Mouse (Mus musculus): ENCODE results near the gene Mylk2.

Gene Mylk2

DNA sequence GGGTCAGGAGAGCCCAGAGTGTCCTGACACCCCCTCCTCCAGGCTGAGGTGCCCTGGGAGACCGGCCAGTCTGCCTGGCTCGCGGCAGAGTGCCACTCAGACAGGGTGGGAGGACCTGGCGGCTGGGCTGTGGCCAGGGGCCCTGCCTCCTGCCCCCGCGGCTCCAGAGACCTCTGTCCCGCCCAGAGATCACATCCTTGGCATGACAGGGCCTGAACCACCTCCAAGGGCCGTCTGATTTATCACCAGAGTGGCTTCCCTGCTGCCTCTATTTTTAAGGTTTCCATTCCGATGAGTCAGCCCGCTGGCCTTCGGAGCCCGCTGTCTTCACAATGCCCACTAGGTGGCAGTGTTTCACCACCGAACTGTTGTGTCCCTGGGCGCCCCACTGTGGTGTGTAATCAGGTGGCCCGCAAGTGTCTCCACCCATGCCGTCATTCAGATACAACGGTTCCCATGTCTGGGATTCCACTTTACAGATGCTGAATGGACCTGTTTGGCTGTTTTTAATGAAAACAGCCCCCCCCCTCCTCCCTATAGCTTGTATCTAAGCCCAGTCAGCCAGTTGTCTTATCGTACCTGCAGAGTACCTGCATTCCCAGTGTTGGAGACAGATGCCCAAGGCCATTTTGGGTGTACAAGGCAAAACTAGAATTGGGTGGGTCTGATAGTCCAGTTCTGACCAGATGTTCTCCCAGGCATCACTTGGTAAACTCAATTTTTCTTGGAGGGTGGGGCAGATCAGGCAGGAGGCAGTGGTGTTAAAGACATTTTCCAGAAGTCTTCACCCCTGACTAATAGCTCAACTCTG lies 3.4 kb downstream of the Mylk2 start:
- peak; percentile 93 to 95 for DNase-seq (ENCODE audit: low spot score in 2 of 2)

DNA sequence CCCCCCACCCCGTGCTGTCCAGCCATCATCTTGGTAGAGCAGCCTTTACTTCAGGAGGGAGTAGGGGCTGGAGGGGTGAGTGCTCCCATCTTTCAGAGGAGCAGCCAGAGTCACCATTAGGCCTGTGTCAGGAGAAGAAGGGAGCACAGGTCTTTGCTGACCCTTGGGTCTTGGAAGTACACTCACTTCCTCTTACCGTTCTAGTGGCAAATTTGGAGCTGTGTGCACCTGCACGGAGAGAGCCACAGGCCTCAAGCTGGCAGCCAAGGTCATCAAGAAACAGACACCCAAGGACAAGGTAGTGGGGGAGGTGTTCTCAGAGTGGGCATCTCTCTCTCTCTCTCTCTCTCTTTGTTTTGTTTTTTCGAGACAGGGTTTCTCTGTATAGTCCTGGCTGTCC lies 4.3 kb downstream of the Mylk2 start:
- DNase-seq (ENCODE audit: low spot score in 2 of 2), result no peak

DNA sequence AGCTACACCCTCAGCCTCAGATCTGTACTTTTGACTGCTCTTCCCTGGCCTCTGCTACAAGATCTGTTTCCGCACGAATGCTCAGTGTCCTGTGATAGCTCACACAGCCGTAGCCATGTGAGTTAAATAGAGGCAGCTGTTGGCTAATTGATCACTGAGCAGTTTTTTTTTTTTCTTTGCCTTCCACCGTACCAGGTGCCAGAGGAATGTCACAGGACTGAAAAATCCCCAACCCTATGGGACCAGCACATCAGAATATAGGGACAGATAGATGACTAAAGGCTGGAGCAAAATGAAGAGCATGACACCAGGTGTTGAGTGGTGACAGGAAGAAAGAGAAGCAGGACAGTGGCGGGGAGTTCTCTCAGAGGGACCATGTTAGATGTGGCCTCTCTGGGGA lies 5.0 kb downstream of the Mylk2 start:
- no peak for DNase-seq (ENCODE audit: low spot score in 2 of 2)

DNA sequence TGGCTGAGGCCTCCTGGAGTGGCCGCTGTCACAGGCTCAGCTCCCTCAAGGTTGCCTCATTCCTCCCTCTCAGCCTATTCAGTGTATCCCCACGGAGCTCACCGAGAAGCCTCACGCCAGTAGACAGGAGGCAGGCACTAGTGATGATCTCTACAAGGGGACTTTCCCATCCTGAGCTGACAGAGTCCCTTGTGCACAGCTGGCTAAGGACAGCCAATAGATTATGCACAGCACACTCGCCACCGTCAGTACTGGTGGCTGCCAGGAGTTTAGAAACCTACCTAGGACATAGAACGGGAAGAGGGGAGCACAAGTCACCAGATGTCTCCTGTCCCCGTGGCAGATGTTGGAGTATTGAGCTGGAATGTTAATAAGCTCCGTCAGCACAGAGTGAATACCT lies 6.5 kb downstream of the Mylk2 start:
- DNase-seq (ENCODE audit: low spot score in 2 of 2), result no peak

DNA sequence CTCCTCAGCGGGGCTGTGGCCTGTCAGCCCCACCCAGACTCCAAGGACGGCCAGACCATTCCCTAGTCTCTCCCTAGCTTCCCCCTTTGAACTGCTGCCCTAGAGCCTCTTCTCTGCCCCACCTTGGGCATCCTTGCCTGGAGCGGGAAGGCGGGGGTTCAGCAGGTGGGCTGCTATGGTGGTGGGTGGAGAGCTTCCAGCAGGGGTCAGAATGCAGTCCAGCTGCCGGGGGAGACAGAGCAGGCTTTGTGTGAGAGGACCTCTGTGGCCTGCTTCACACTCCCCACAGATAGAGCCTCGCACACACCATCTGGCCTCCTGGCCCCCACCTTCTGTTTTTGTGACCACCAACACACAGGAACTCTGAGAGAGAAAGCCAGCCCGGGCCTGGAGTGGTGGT lies 11.2 kb downstream of the Mylk2 start:
- DNase-seq (ENCODE audit: low spot score in 2 of 2), result no peak

DNA sequence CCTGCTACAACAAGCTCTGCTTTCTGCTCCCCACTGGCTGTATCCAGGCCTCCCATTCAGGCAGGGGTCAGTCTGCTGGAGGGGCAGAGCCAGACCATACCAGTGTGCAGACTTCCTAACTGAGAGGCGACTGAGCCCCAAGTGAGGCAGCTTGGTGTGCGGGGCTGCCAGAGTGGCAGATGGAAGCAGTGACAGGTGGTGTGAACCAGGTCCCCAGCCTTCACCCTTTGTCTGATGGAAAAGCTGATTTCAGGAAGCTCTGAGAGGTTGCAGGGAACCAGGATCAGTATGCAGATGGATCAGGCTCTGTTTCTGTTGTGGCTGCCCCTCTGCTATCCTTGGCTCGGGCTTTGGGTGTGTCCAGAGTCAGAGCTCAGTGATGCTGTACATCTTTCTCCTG lies 12.5 kb downstream of the Mylk2 start:
- no peak for DNase-seq (ENCODE audit: low spot score in 2 of 2)

DNA sequence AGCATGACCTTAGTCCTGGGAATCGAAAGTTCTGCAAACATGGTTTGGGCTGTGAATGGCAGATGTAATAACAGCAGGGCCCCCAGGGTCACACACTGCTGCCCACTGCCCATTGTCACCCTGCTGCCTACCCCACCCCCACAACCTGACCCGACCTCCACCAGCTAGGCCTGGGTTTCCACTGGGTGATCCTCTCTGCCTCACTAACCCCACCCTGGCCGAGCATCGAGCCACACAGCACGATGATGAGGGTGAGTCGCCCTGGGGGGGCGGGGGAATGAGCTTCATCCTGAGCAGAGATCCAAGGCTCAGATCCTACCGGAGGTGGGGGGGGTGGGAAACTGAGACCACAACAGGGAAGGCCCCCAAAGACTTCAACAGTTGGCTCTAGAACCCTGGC lies 13.0 kb downstream of the Mylk2 start:
- no peak for DNase-seq (ENCODE audit: low spot score in 2 of 2)

DNA sequence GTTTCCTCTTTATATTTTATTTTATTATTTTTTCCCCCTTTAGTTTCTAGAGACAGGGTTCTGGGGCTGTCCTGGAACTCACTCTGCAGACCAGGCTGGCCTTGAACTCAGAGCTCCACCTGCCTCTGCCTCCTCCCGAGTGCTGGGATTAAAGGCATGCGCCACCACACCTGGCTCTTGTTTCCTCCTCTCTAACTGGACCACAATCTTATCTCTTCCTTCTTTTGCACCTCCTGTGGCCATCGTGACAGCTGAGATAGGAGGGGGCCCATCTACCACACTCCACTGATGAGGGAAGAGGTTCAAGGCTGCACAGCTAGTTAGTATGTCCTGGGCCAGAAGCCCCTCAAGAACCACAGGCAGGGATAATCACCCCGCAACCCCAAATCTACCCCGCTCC lies 13.4 kb downstream of the Mylk2 start:
- no peak for DNase-seq (ENCODE audit: low spot score in 2 of 2)

DNA sequence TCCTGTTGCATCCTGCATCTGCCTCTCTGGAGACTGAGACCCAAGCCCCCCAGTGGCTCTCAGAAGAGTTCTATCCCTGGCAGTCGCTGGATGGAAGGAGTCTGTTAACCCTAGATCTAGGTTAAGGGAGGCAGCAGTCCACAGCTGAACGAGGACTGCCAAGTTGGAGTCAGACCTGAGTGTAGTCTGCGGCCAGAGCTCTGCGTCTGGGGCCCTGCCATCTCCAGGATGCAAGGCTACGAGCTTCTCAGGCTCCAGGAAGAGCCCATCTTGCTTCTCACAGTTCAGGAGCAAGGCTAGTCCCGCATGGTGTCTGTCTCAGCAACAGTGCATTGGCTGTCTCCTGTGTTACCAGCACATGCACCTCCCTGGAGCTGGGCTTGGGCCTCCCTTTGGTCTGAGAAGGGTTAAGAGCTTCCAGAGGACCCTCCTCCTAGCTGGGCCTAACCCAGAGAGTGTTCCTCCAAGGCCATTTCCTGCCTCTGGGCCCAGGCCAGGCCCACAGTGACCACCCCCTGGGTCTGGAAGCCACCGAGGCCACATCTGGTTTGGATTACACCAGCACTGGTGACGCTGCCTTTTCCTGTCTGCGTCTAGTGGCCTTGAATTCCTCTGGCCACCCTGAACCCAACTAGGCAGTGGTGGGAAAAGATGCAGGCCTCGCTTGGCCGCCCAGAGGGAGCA lies 14.2 kb downstream of the Mylk2 start:
- DNase-seq (ENCODE audit: low spot score in 2 of 2), result no peak

DNA sequence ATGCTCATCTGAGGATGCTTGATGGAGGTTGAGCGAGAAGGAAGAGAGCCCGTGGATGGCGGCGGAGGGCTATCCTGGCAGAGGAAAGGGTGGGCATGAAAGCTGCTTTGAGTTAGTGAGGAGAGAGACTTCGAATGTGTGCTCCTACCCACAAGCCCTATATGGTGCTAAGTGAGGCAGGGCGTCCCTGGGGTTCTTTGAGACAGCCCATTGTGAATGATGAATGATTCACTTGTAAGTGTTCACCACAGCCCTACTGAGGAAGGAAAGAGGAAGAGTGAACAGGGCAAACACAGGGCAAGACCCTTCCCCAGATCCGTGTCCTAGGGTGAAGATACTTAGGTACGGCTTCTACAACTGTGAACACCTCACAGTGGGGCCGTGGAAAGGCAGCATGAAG lies 15.7 kb downstream of the Mylk2 start:
- DNase-seq (ENCODE audit: low spot score in 2 of 2), result no peak

DNA sequence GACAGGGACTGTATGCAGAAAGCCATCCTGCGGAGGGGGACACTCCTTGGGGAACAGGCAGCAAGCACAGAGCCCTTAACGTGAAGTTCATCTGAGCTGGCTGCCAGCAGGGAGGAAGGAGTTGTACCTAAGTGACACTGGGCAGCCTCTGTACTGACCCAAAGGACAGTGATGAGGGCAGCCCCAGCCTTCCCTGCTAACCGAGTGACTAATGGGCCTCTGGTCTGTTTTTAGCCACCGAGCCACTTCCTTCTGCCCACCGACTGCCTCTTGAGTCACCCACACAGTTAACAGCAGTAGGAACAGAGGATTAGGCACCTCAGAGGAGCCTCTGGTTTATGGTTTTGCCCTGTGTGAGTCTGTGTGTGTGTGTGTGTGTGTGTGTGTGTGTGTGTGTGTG lies 16.2 kb downstream of the Mylk2 start:
- DNase-seq (ENCODE audit: low spot score in 2 of 2), result peak in 1 of 2 experiments; percentile 23

DNA sequence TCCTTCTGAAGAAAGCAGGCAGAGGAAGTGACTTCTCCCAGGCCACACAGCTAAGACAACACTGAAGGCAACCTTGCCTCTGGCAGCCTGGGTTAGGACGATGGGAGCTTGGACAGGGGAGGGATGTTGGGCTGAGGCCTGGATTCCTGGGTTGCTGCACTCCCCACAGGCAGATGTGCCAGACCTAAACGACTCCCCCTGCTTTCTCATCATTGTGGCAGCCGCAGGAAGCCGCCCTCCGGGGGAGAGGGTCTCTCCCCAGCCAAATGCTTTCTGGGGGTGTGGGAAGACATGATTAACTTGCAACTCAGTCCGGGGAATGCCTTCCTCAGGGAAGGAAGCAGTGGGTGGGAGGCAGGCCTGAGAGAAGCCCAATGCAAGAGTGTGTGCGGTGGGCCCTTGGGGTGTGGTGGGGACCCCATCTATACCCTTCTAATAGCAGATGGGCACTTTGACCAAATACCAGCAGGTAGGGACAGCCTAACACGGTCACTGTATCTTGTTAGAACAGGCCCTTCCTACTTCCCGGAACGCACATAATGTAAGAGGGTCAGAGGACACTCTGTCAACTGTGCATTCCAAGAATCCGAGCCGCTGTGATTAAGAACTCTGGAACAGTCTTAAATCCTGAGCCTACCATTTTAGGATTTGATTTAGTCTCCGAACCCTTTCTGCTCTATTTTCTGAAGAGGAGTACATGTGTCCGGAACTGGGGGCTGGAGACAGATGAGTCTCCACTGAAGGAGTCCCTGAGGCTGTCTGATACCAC lies 17.3 kb downstream of the Mylk2 start:
- DNase-seq (ENCODE audit: low spot score in 2 of 2), result no peak

DNA sequence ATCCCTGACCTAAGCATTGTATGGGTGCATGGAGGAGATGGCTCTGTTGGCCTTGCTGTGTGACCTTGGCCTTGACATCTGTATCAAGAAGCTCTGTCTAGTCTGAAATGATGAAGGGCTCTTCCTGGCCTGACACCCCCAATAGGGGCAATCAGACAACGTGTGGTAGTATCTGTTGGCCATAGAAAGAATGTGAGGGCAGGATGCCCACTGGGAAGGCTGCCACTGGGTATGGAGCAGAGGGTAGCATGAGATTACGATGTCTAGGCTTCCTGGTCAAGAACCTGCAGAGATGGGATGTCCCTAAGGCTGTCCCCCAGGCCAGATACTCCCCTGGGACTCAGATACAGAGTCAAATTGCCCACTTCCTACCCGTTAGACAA lies 17.8 kb downstream of the Mylk2 start:
- no peak for DNase-seq (ENCODE audit: low spot score in 2 of 2)

DNA sequence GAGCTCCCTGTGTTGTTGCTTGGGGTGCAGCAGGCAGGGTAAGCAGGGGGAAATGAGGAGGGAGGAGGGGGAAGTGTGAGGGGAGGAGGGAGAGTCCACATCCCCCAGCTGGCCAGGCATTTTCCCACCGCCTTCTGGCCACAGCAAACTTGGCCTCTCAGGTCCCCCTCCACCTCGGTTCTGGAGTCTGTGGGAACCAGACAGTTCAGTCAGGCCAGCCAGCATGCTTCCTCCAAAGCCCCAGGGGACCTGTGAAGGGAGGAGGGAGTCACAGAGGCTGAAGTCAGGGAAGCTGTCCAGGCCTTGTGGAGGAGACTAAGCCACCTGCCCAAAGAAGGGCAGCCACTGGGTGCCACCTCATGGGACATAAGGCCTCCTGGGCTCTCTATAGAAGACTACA lies 19.1 kb downstream of the Mylk2 start:
- DNase-seq (ENCODE audit: low spot score in 2 of 2), result no peak

DNA sequence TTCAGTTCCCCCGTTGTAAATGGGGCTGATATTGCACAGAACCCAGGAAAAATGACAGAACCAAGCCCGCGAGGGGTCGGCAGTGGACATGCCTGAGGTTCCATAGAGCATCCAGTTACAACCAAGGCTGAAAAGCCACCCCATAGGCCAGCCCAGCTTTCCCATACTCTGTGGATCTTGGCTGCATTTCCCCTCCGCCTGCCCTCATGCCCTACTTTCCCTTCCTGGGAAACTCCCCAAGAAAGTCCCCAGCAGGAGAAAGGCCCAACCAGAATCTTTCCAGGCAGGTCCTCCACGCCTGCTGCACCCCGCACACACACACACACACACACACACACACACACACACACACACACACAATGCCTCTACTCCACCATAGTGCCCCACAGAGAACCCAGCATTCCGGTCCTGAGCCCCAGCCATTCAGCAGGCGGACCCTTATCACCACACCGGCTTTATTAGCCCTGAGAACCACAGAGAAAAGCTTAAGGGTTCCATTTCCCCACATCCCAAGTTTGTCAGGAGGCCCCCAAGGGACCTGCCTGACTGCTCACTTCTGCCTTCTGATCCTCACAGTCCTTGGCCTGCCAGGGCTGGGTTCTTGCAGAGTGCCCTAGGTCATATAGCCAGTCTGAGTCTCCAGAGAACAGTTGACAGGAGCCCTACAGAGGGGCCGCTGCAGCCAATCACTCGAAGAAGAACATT lies 20.5 kb downstream of the Mylk2 start:
- no peak for DNase-seq (ENCODE audit: low spot score in 2 of 2)

DNA sequence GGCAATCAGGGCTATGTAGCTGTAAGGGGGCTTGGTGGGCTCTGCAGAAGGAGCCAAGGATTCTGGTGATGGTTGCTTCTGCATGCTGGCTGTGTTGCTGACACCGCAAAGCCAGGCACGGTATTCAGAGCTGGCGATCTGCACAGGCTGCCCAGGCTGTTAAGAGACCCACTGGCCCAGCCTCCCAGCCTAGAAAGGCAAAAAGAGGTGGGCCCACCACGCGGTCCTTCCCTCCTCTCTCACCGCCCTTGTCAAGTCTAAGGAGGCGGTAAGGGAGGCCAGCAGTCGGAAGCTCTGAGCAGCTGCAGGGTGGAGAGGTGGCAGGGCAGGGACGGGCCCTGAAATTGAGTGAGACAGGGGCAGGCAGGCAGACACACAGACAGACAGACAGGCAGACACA lies 21.9 kb downstream of the Mylk2 start, which contains the start of gene Foxs1:
TSS of gene Foxs1 (minus strand) at position 161 of the 400 bp plus-strand sequence.
- DNase-seq (ENCODE audit: low spot score in 2 of 2), result no peak

DNA sequence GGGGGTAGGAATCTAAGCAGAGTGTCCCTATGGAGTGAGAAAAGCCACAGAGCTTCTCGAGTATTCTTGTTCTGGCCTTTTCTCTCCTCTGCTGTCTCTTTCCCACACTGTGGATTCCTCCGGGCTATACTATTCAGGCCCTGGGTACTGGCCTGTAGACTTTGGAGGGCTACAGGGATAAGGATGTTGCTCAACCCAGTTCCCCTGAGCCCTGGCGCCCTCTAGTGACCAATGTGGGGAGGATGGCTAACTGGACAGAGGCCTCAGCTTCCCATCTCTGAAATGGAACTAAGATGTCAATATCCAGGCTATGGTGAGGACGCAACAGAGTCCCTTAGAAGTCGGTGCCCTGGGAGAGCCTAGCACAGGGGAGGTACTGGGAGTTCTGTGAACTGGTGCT lies 22.5 kb downstream of the Mylk2 start:
- DNase-seq (ENCODE audit: low spot score in 2 of 2), result peak in 1 of 2 experiments; percentile 60

DNA sequence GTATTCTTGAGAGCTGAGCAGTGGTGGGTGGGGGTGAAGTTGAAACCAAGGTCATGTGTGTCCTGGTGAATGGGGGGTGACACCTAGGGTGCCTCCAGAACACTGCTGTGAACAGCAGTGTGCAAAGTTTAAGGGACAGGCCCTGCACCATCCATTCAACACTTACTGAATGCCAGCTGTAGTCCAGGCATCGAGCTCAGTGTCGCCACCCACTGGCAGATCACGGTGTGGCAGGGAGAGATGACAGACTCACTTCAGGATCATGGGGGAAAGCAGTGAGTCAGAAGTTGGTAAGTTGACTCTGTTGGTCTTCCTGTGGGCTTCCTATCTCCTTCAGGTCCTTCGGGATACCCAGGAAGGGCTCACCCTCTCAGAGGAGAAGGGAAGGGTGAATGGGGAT lies 28.7 kb downstream of the Mylk2 start:
- DNase-seq (ENCODE audit: low spot score in 2 of 2), result peak in 1 of 2 experiments; percentile 49

DNA sequence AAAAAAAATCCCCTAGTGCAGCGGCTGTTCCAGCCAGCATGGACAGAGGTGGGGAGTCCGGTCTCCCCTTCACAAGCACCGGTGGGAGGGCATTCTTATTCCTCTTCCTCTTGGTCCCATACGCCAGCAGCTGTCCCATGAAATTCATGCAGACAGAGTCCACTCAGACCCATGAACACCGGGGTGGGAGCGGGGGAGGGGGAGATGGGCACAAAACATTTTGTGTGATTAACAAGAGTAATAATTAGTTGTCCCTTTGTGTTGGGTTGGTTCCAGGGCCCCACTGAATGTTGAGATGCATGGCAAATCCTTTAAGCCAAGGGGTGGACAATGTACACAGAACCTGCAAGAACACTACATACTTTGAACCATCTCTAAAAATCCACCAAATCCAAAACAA lies 30.0 kb downstream of the Mylk2 start:
- no peak for DNase-seq (ENCODE audit: low spot score in 2 of 2)

DNA sequence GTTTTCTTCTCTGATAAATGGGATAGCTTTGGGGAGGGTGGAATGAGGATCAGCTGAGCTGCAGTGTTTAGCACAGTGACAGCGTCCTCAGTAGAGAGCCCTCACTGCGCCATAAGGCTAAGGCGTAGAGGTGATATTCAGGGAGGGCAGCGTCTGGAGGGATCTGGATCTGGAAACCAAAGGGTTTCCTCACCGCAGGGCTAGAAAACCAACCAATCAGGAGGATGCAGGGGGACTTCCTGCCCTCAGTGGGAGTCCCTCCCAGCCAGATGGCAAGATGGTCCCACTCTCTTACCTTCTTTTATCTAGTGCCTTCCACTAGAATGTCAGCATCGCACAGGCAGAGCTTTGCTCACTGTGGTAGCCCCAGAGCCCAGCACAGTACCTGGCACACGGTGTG lies 30.6 kb downstream of the Mylk2 start:
- no peak for DNase-seq (ENCODE audit: low spot score in 2 of 2)

DNA sequence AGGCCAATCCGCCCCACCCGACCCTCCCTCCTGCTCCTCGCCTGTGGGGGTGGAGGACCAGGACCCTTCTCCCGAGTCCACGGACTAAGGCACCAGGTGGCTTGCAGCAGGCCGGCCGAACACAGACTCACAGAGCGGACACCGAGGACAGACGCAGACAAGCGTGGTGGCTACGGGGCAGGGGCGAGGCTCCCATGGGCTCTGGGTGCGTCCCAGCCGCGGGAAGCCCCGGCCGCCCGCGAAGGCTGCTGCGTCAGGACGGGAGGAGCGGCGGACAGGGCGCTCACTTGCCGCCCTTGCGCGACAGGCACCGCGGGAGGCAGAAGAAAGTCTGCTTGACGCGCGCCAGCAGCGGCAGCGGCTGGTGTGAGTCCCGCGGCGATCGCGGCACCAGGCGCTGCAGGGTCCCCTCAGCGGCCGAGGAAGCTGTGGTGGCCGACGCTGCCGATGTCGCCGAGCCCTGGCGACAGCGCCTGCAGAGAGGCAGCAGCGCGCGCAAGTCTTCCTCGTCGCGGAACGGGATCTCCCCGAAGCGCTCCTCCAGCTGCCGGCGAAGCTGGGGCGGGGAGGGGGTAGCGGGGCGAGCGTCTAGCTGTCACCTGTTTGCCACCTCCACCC lies 31.9 kb downstream of the Mylk2 start:
- no peak for DNase-seq (ENCODE audit: low spot score in 2 of 2)

DNA sequence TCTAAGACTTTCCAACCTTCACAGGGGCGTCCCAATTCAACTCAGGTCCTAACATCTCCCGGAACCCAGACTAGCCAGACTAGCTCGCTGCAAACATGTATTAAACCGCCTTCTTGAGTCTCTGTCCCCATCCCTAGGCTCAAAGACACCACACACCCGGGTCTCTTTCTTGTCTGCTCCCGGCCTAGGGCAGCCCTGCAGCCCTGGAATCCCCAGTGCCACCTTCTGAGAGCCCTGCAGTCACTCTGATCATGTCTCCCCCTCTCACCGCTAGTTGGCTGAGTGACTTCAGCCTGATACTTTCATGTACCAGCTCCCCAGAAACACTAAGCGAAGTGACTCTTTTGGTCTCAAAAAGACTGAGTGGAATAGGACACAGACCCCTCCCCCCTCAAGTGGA lies 32.4 kb downstream of the Mylk2 start:
- DNase-seq (ENCODE audit: low spot score in 2 of 2), result no peak
